Mouse (Mus musculus) mature B cell (primary cell): ENCODE results near the gene Fmo4.

Experiments used
- in situ Hi-C: fragments of 300-500 bp; cut with MboI; formaldehyde crosslinking; loops from 2 replicates; pipeline ENCODE4 v1.14.3; 2019

Fmo4 gene

DNA sequence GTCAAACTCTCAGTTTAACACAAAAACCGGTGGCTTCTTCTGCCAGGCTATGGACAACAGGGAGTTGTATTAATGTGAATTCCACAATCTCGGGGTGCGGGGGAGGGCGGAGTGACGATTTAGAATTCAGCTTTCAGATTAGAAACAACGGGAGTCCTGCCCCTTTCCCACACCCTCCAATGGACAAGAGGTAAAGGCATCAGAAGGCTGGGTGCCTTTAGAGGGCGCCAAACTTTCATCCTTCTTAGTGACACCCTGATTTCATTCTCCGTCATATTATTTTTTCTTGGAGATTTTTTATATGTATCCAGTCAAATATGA, at the start of gene Fmo4:
Gene Fmo4 (minus strand): TSS at position 137 of the 321 bp plus-strand sequence.
- in situ Hi-C loops = no loop called here

DNA sequence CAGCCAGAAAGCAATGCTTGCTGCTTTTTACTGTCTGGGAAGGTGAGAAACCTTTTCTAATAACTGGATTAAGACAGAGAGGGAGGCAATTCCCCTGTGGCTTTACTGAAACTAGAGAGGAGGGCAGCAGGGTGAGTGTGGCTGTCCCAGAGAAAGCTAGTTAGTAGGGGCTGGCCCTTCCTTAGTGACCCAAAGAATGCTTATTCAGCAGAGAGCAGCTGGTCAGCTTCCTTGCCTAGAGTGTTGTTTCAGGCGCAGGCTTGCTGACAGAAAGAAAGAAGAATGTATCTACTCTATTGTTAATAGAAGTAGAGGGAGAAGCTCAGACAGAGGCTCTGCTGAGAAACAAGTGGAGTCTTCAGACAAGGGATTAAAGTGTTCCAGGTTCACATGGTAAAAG, 48.6 kb upstream of the Fmo4 start:
- in situ Hi-C loops = no loop called here

DNA sequence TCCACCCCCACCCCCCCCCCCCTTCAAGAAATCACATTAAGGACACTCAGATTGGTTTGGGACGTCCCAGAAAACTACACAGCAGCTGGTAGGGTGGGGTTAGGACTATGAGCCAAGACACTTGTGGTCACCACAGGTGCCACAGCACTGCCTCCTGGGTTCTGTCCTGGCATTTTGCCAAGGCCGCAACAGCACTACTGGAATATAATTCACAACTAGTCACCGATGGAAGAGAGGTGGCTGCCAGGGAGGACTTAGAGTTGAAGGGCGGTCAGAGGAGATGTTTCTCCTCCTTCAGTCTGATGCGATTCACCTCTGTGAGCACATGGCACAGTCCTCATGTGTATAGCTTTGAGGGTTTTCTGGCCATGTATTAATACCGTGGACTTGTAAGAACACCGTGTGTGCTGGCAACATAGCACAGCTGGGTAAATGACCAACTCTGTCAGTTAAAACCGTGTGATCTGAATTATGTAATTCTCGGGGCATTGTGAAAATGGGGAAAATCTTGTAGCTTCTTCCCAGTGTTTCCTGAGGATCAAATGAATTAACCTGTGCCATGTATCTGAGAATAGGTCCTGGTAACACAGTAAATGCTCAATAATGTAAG, 46.3 kb upstream of the Fmo4 start:
- in situ Hi-C loops = no loop called here

DNA sequence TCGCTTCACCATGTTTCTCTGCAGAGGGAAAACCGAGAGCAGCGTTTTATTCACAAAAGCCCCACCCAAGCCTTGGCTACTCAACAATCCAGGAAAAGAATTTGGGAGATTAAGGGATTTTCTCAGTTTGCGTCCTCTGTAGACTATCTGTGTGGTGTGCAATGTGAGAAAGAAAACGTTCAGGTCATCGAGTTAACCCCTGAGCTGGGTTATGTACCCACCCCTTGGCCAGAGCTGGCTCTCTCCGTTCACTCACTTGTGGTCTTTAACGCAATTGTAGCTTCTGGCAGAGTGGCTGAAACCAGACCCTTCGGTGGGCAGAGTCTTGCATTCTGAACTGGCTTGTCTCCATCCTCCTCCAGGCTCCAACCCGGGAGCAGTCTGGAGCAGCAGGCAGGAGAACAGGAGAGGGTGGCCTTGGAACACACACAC, 45.8 kb upstream of the Fmo4 start:
- in situ Hi-C loops = no loop called here

DNA sequence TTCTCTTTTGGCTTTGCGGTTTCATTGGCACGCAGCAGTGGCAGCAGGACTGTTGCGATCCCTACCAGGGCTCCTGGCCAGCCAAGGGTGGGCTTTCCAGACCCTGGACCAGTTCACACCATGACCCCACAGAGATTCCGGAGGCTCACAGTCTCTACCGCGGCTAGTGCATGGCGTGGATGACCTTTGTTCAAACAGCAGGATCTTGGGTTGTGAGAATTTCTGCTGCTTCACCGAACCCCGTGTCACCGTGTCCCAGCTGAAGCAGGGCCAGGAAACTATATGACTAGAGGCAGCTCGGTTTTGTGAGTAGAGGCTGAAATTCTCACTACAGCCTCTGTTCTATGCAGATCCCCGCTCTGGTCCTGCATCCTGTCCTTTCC, 45.0 kb upstream of the Fmo4 start:
- in situ Hi-C loops = no loop called here

DNA sequence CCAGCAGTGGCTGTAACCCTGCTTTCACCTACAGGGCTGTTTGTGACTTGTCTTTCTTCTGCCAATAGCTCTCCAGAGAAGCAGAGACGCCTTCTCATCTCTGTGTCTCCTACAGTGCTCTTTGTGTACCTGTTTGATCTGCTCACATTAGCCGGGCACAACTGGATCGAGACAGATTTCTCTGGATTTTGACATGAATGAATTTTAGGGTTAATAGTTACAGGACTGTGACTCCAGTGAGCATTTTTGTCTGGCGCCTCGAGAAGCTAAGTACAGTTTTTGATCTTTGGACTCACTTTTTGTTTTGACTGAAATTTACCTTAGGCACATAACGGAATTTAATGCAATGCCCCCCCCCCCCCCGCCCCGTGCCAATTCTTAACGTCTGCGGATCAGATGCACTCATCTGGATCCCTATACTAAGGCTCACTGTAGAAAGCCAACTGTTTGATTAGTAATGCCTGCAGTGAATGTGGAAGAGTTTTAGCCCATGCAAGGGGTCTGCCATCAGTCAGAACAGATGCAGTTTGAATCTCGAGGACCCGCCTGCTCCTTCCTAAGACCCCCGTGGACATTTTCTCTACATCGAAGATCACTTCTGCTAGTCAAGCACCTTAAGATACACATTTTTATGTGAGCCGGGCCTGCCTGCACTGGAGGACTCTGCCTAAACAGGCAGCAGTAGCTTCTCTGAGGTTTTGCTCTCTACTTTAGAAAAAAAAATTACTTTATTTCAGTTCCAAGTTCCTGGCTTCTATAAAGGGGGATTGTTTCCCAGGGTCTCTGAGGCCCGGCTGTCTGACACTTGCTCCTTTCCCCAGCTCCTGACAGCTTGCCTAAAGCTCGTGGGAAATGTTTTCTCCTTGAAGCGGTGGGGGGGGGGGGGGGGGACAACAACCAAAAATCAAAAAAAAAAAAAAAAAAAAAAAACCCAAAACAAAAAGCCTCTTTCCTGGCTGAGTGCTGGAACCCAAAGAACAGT, 44.3 kb upstream of the Fmo4 start:
- in situ Hi-C loops = no loop called here

DNA sequence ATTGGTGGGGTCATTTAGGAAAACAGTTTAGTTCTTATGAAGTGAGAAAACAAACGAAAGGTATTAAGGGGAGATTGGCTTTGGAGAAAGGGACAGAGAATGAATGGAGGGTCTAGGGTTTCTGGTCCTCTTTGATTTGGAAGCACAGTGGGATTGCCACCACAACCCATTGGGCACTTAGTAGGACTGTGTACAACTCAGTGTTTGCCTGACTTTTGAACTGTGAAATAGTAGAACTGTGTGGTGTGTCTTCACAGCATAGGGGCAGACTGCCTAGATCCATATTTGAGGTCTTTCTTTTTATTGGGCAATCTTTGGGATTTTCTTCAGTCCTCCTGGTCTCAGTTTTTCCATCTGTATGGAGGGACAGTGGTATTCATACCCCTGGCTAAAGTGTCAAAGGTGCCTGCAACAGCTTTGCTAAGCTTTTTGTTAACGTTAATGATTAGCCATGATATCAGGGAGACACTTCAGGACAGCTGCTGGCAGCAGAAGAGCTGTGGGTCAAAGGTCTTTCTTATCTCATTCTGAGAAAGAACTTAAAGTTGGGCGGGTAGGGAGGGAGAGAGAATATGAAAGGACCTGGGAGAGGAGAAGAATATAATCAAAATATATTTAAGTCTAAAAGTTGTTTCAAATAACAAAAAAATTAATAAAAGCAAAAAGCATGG, 40.2 kb upstream of the Fmo4 start:
- in situ Hi-C loops = no loop called here

DNA sequence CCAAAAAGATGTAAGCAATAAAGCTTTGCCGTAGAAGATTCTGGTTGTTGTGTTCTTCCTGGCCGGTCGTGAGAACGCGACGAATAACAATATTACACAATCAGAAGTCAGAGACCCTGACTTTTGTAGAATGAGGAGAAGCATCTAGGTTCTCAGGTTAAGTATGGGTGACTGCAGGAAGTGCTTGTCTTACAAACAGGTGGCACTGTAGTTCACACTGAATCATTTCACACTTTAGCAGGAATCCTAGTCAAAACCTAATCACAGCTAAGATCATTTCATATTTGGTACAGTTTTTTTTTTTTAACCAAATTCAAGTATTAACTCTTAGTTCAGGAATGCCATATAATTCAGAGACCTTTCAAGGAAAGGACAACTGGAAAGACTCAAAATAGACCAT, 33.8 kb upstream of the Fmo4 start:
- in situ Hi-C loops = no loop called here

DNA sequence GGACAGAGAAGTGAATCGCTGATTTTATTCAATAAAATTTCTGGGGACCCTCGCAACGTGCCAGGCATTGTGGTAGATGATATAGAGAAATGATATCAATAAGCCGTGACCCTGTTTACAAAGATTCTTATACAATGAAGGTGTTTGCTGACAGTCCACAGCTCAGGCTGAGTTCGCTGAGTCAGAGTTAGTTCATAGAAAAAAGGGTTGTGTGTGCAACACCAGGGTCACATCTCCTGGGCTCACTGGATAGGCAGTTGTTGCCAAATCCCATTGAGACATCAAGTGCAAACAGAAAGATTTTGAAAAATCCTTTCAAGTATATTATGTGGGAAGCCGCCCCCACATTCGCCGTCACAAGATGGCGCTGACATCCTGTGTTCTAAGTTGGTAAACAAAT, 26.4 kb upstream of the Fmo4 start:
- in situ Hi-C loops = no loop called here

DNA sequence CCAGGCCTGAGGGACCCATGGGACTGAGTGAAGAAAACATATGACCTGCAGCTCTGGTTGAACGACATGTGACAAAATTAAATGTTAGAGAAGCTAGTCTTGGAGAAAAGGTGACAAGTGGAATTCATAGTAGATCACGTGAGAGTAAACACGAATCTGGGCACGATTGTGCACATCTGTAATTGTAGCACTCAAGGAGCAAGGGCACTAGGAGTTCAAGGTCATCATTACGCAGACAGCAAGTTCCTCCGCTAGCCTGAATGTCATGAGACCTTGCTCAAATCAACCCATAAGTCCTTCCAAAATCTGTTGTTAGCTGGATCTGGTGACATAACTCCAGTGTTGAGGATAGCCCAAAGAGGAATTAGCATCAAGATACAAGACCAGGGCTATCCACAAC, 25.2 kb upstream of the Fmo4 start:
- in situ Hi-C loops = no loop called here

DNA sequence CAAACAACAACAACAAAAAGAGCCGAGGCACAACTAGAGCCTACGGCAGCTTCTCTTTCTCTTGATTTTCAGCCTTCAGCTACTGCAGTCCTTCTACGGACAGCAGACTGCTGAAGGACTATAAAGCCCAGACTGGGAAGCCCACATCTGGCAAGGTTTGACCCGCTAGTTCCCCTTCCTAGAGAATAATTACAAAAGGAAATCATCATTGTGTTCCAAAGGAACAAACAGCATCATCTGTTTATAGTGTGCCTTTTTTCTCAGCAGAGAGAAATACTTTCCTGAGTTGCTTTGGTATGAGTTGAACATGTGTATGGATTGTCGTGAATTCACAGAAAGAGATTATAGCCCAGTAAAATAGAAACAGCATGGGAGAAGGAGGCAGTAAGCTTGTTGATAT, 20.6 kb upstream of the Fmo4 start:
- in situ Hi-C loops = no loop called here

DNA sequence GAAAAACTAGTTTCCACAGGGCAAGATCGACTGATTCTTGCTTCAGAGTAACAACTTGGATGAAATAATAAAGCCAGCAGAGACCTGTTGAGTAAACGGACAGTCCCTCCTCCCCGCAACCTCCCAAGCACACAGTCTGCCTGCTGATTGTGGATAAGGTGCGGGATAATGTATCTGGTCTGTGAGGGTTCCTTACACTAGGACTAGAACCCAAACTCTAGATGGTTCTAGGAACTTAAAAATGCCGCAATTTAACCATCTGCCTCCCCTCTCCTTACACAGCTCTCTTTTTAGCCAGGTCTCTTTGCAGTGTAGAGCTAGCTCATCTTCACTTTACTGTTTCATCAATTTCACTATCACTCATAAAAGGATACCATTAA, 18.8 kb upstream of the Fmo4 start:
- in situ Hi-C loops = no loop called here

DNA sequence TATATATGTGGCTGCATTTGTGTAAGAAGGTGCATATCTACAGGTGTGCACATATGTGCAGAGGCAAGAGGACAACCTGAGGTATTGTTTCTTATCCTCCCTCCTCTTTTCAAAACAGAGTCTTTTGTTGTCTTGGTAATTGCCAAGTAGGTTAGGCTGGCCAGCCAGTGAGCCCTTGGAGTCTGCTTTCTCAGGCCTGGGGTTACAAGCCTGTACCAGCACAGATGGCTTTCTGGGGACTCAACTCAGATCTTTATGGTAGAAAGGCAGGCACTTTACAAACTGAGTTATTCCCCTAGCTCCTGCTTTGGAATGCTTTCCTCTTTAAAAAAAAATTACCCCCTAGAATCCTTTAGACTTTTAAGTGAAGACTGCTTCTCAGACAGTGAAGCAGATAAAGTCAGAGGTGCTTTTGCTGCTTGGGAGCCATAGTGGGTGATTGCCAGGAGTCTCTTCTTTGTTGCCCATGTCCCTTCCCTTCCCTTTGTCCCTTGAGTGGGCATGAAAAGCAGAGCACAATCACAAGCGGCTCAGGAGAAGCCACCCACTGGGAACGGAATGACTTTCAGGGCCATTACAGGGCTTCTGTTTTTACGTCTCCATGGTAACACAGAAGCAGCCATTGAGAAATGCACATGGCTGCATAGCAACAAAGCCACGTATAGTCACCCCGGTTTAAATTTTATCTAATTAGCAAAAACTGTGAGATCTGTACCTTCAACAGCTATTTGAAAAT, 18.2 kb upstream of the Fmo4 start:
- in situ Hi-C loops = no loop called here

DNA sequence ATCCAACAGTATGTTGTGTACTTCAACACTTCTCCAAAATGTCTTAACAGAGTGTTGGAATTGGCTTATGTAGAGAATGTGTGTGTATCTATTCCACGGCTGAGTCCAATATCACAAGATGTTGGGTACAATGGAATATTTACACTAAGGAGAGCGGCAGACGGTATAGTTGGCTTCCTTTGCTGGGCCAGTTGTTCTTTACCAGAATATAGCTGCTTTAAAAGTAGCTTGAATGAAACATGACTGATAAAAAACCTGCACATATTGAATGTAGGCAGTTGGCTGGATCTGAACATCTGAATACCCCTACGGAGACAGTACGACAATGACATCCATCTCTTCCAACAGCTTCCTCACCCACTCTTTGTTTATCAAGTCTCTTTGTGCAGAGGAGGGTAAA, 5.5 kb upstream of the Fmo4 start:
- in situ Hi-C loops = no loop called here

DNA sequence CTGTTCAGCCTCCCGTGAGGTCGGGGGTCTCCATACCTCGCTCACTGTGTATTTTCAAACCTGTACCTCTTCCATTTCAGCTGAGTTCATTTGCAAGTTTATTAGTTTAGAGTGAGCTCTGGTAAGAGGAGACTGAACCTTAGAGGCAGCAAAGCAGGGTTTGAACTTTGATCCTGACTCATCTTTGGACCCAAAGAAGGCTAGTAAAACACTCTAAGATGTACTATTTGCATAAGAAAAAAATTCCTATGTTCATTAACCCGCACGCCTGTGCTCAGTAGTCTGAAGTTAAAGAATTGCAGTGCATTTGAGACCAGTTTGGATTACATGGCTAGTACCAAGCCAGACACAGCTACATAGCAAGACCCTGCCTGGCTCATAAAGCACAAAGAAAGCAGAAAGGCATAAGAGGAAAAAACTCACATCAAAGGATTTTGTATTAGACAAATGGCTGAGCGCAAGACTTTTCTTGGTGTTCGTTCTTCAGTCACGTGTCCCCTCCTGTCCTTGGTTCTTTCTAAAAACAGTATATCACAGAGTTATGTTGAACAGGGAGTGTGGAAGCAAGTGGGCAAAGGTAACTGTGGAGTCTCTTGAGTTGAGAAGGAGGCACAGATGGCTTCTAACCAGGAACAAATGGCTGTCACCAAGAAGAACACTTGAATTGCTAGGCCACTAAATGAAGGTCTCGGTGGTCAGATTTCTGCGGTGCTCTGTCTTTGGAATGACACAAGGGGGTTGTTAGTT, 1.8 kb upstream of the Fmo4 start:
- in situ Hi-C loops = no loop called here

DNA sequence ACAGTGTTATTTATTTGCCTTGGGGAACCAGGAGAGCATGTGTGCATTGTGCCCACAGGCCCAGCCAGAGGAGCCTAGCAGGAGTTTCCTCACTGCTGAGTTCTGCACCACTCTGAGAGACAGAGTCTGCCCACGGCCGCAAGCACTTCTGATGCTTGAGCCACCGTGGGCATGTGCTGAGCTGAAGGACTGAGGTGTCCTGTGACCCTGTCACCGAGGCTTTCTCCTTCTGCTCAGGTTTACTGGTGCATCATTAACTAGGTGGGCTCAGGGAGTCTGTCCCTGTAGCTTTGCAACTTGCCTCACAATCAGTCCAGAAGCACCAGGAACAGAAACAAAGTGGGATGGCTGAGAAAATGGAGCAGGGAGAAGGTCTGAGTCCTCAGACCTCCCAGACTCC, 1.2 kb upstream of the Fmo4 start:
- in situ Hi-C loops = no loop called here

DNA sequence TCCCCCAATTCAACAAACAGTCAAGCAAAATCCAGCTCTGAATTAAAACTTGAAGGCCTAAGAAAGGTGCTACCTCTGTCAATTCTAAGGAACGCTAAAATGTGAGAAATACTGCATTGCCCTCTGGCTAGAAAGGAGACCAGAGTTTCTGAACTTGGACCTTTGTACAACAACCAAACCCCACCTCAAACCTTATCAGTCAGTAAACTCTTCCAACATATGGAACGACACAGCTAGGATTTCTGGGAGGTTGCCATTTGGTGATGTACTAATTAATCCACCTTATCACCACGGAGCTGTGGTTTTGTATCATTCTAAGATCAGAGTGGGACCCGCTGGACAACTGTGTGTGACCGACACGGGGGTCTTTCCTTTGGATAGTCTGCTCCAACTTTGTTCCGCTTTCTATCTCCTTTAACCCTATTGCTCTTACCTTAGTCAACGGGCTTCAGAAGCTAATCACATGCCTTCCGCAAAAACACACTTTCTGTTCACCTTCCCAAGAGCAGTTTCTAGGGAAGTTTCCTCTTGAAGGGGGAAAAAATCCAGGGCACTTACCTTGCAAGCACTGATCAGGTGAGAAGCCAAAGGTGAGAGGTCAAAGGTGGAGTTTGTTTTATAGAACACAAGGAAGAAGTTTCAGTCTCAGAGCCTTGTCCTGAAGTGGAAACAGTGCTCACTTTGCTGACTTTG, 483 bp downstream of the Fmo4 start:
- in situ Hi-C loops = no loop called here

DNA sequence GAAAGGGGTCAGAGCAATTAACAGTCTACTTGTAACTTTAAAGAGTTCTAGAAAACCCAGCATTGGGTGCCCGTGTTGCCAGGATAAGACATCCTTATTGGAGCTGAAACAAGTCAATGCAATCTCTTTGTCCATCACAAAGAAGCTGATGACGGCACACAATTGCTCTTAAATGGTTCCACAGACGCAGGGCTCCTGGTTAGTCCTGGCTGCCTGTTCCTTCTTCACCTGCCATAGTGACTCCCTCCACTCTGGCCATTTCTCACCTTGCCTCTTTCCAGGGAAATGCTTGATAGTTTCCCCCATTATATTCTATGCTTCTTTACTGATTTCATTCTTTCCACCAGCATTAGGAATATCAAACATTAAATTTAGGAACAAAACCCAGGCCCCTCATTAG, 5.2 kb downstream of the Fmo4 start:
- in situ Hi-C loops = no loop called here

DNA sequence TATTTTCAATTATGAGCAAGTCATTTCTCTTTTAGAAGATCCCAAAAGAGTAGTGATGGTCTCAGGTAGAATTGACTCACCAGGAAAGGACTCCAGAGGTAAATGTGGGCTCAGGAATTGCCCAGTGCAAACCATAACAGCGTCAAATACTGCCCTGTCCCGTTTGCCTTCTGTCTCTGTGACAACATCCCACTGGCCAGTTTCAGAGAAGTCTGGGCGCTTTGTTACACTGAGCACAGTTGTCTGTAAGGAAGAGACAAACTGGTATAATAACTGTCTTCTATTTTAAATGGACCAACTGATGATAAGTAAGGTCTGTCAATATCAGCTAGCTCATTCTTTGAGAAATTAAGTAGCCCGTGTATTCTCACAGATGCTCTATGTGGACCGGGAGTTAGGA, 6.3 kb downstream of the Fmo4 start:
- in situ Hi-C loops = no loop called here

DNA sequence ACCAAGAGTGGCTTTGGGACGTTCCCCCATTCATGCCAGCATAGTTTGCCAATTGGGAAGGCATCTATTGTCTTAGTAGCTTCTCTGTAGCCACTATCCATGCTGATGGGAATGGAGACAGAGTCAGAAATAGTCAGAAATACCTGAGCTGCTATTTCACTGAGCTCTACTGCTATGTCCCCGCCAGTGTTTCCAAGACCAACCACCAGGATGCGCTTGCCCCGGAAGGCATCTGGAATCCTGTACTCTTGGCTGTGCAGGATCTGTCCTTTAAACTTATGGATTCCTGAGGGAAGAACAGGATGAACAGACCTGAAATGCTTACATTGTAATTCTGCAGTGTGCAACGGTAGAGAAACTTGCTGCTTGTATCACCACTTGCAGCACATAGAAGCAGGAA, 8.8 kb downstream of the Fmo4 start:
- in situ Hi-C loops = no loop called here

DNA sequence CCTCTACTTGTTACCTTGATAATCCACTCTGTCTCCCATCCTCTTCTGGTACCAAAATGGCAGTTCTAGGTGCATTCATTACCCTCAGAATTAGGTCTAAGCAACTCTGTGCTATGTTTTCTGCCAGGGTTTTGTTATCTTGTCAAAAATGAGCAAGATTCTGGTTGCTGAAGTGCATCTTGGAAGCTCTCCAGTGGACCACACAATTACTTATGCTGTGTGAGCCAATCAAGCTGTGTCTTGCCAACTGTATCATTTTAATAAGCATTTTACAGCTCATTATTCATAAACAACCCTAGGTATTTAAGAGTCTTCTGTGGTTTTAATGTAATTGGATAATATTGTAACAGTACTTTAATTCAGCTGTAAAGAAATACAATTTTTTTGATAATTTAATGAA, 17.3 kb downstream of the Fmo4 start:
- in situ Hi-C loops = no loop called here
